Mouse (Mus musculus): ENCODE measurements around the gene Slc4a4. TPM values are rescaled to one million over a fixed set of nuclear protein-coding genes. Genes with fewer than 3 reads are reported as not detected.
"Not testable (repeated sequence)": the region's sequence is repeated elsewhere in the genome, so short reads cannot be mapped to it uniquely, and the experiment has no call there.

Gene Slc4a4
- polyA plus RNA-seq, 1 experiment from 2014 or later: 4.6 TPM

GRCm38 (mm10) chr5:89105346-89105745 lies 218.7 kb downstream of the Slc4a4 start:
- no peak overlapping the region for H3K4me3 ChIP-seq (replicated peaks)
- H3K36me3 ChIP-seq: no peaks in the 10 kb centered on the region
- H3K4me2 ChIP-seq (replicated peaks): no peak overlapping the region
- no peaks in the 10 kb centered on the region for H3K9me3 ChIP-seq
- H3K27me3 ChIP-seq (replicated peaks): no peaks in the 10 kb centered on the region
- no peak for ATAC-seq
- no peaks in the 10 kb centered on the region for H3K4me1 ChIP-seq (replicated peaks)
- H3K9ac ChIP-seq: no peak overlapping the region
- no peak overlapping the region for H3K27ac ChIP-seq
- 78% methylated on average over 9 of the region's 9 CpGs for WGBS

- no peak overlapping the region for H3K4me2 ChIP-seq (replicated peaks)
- no peaks in the 10 kb centered on the region for H3K27me3 ChIP-seq (replicated peaks)
- no peaks in the 10 kb centered on the region for H3K4me1 ChIP-seq (replicated peaks)
- H3K9me3 ChIP-seq: no peaks in the 10 kb centered on the region
- H3K36me3 ChIP-seq: no peaks in the 10 kb centered on the region
- H3K4me3 ChIP-seq (replicated peaks): no peak overlapping the region
- no peak for ATAC-seq
- H3K27ac ChIP-seq: no peak overlapping the region
- H3K9ac ChIP-seq: no peak overlapping the region
Observed at GRCm38 (mm10) chr5:89106217-89106616, 219.6 kb downstream of the Slc4a4 start.

- ATAC-seq: no peak
- no peak overlapping the region for H3K4me3 ChIP-seq (replicated peaks)
- WGBS: 86% methylated on average over 1 of the region's 1 CpGs
Observed at GRCm38 (mm10) chr5:89108809-89109208, 222.2 kb downstream of the Slc4a4 start.

GRCm38 (mm10) chr5:89109832-89110231 lies 223.2 kb downstream of the Slc4a4 start:
- Histone ChIP-seq H3K9ac (no peak overlapping the region), H3K36me3 (no peaks in the 10 kb centered on the region), H3K27ac (no peak overlapping the region), H3K27me3 (replicated peaks) (no peaks in the 10 kb centered on the region), H3K4me3 (replicated peaks) (no peak overlapping the region), H3K4me1 (replicated peaks) (no peaks in the 10 kb centered on the region), H3K9me3 (no peaks in the 10 kb centered on the region), H3K4me2 (replicated peaks) (no peak overlapping the region)
- ATAC-seq: no peak
- 82% methylated on average over 2 of the region's 2 CpGs for WGBS

More at GRCm38 (mm10) chr5:89108809-89109208, 222.2 kb downstream of the Slc4a4 start:
- H3K9ac ChIP-seq: no peak overlapping the region
- H3K27me3 ChIP-seq (replicated peaks): no peaks in the 10 kb centered on the region
- no peak overlapping the region for H3K27ac ChIP-seq
- H3K4me1 ChIP-seq (replicated peaks): no peaks in the 10 kb centered on the region
- H3K4me2 ChIP-seq (replicated peaks): no peak overlapping the region
- no peaks in the 10 kb centered on the region for H3K36me3 ChIP-seq
- no peaks in the 10 kb centered on the region for H3K9me3 ChIP-seq

GRCm38 (mm10) chr5:89111987-89112386 lies 225.4 kb downstream of the Slc4a4 start:
- not testable (repeated sequence) for ATAC-seq; H3K27me3 ChIP-seq (replicated peaks); H3K9me3 ChIP-seq; H3K4me3 ChIP-seq (replicated peaks); H3K4me2 ChIP-seq (replicated peaks); H3K9ac ChIP-seq; H3K36me3 ChIP-seq; H3K27ac ChIP-seq; H3K4me1 ChIP-seq (replicated peaks)
- WGBS: 92% methylated on average over 15 of the region's 17 CpGs

- H3K9me3 ChIP-seq: no peaks in the 10 kb centered on the region
- no peak overlapping the region for H3K4me2 ChIP-seq (replicated peaks)
- WGBS: 68% methylated on average over 1 of the region's 1 CpGs
- H3K9ac ChIP-seq: no peak overlapping the region
- H3K27me3 ChIP-seq (replicated peaks): no peaks in the 10 kb centered on the region
- no peak overlapping the region for H3K27ac ChIP-seq
- ATAC-seq: no peak
- H3K4me1 ChIP-seq (replicated peaks): no peaks in the 10 kb centered on the region
- no peak overlapping the region for H3K4me3 ChIP-seq (replicated peaks)
- no peaks in the 10 kb centered on the region for H3K36me3 ChIP-seq
Observed at GRCm38 (mm10) chr5:89120881-89121280, 234.3 kb downstream of the Slc4a4 start.

- no peak for ATAC-seq
- H3K4me2 ChIP-seq (replicated peaks): no peak overlapping the region
- no peak overlapping the region for H3K27ac ChIP-seq
Observed at GRCm38 (mm10) chr5:89123270-89123903, 236.8 kb downstream of the Slc4a4 start.

GRCm38 (mm10) chr5:89128210-89128609 lies 241.6 kb downstream of the Slc4a4 start:
- ATAC-seq: no peak
- no peaks in the 10 kb centered on the region for H3K36me3 ChIP-seq
- no peak overlapping the region for H3K4me2 ChIP-seq (replicated peaks)
- no peaks in the 10 kb centered on the region for H3K4me1 ChIP-seq (replicated peaks)
- 84% methylated on average over 6 of the region's 6 CpGs for WGBS
- no peak overlapping the region for H3K27ac ChIP-seq
- no peaks in the 10 kb centered on the region for H3K27me3 ChIP-seq (replicated peaks)
- no peak overlapping the region for H3K9ac ChIP-seq
- H3K9me3 ChIP-seq: no peaks in the 10 kb centered on the region
- no peak overlapping the region for H3K4me3 ChIP-seq (replicated peaks)

More at GRCm38 (mm10) chr5:89123270-89123903, 236.8 kb downstream of the Slc4a4 start:
- no peaks in the 10 kb centered on the region for H3K36me3 ChIP-seq
- no peak overlapping the region for H3K4me3 ChIP-seq (replicated peaks)
- no peaks in the 10 kb centered on the region for H3K27me3 ChIP-seq (replicated peaks)
- no peaks in the 10 kb centered on the region for H3K9me3 ChIP-seq
- no peaks in the 10 kb centered on the region for H3K4me1 ChIP-seq (replicated peaks)
- no peak overlapping the region for H3K9ac ChIP-seq
- WGBS: 69% methylated on average over 9 of the region's 9 CpGs

- no peak overlapping the region for H3K9ac ChIP-seq
- WGBS: 67% methylated on average over 11 of the region's 11 CpGs
Observed at GRCm38 (mm10) chr5:89135776-89136175, 249.2 kb downstream of the Slc4a4 start.

GRCm38 (mm10) chr5:89140070-89140469 lies 253.5 kb downstream of the Slc4a4 start:
- 95% methylated on average over 2 of the region's 2 CpGs for WGBS
- no peak overlapping the region for H3K4me3 ChIP-seq (replicated peaks)
- no peak overlapping the region for H3K4me2 ChIP-seq (replicated peaks)
- no peaks in the 10 kb centered on the region for H3K36me3 ChIP-seq
- H3K9me3 ChIP-seq: no peaks in the 10 kb centered on the region
- no peak overlapping the region for H3K9ac ChIP-seq
- no peak for ATAC-seq
- no peak overlapping the region for H3K27ac ChIP-seq
- no peaks in the 10 kb centered on the region for H3K27me3 ChIP-seq (replicated peaks)
- no peaks in the 10 kb centered on the region for H3K4me1 ChIP-seq (replicated peaks)

More at GRCm38 (mm10) chr5:89135776-89136175, 249.2 kb downstream of the Slc4a4 start:
- no peak overlapping the region for H3K4me2 ChIP-seq (replicated peaks)
- H3K9me3 ChIP-seq: no peaks in the 10 kb centered on the region
- no peaks in the 10 kb centered on the region for H3K36me3 ChIP-seq
- no peak for ATAC-seq
- H3K27me3 ChIP-seq (replicated peaks): no peaks in the 10 kb centered on the region
- no peak overlapping the region for H3K27ac ChIP-seq
- no peak overlapping the region for H3K4me3 ChIP-seq (replicated peaks)
- H3K4me1 ChIP-seq (replicated peaks): no peaks in the 10 kb centered on the region

- no peak overlapping the region for H3K4me3 ChIP-seq (replicated peaks)
- H3K9ac ChIP-seq: no peak overlapping the region
- no peak overlapping the region for H3K4me2 ChIP-seq (replicated peaks)
- H3K4me1 ChIP-seq (replicated peaks): no peaks in the 10 kb centered on the region
- 87% methylated on average over 2 of the region's 2 CpGs for WGBS
- no peaks in the 10 kb centered on the region for H3K9me3 ChIP-seq
- H3K36me3 ChIP-seq: no peaks in the 10 kb centered on the region
- H3K27ac ChIP-seq: no peak overlapping the region
- no peaks in the 10 kb centered on the region for H3K27me3 ChIP-seq (replicated peaks)
- no peak for ATAC-seq
Observed at GRCm38 (mm10) chr5:89141761-89142160, 255.1 kb downstream of the Slc4a4 start.

GRCm38 (mm10) chr5:89146276-89146675 lies 259.7 kb downstream of the Slc4a4 start:
- H3K9me3 ChIP-seq: no peaks in the 10 kb centered on the region
- no peaks in the 10 kb centered on the region for H3K27me3 ChIP-seq (replicated peaks)
- H3K4me1 ChIP-seq (replicated peaks): peaks cover 10% of the 10 kb centered on the region; the same call in 1 of the 2 replicates
- H3K4me2 ChIP-seq (replicated peaks): no peak overlapping the region
- no peak for ATAC-seq
- no peak overlapping the region for H3K9ac ChIP-seq
- 83% methylated on average over 2 of the region's 2 CpGs for WGBS
- no peak overlapping the region for H3K27ac ChIP-seq
- no peak overlapping the region for H3K4me3 ChIP-seq (replicated peaks)
- no peaks in the 10 kb centered on the region for H3K36me3 ChIP-seq

GRCm38 (mm10) chr5:89147282-89147790 lies 260.7 kb downstream of the Slc4a4 start:
- no peaks in the 10 kb centered on the region for H3K27me3 ChIP-seq (replicated peaks)
- WGBS: 14% methylated on average over 13 of the region's 13 CpGs
- no peak overlapping the region for H3K27ac ChIP-seq
- H3K4me3 ChIP-seq (replicated peaks): 0 out of 2 replicates have a peak overlapping the region, but pooled peaks have one; percentile 5
- H3K9ac ChIP-seq: no peak overlapping the region
- peaks cover 10% of the 10 kb centered on the region; the same call in 1 of the 2 replicates for H3K4me1 ChIP-seq (replicated peaks)
- H3K4me2 ChIP-seq (replicated peaks): peak overlapping the region; percentile 39
- ATAC-seq: peak; percentile 89
- H3K9me3 ChIP-seq: no peaks in the 10 kb centered on the region
- no peaks in the 10 kb centered on the region for H3K36me3 ChIP-seq

Measured in intestine, embryonic 15.5 days (tissue).